Mouse (Mus musculus) left cerebral cortex, postnatal 36 days (tissue): ENCODE data around the gene Smap2. TPM values are rescaled to one million over a fixed set of nuclear protein-coding genes. Genes with fewer than 3 reads are reported as not detected.

Experiments used
- DNase-seq, 2 experiments: peaks; one replicate each; pipeline ENCODE4 v3.0.0; 2021 to 2022; ENCODE audit warnings: low spot score in 2 of 2, mixed read lengths in 1 of 2
- intact Hi-C: fragments of 180-260 bp; cut with DNase I; formaldehyde crosslinking; loops from one replicate; pipeline ENCODE4 v1.15.1; 2025
- total RNA-seq, 2 experiments: library from RNA; stranded (reverse); gene quantifications; 2 replicates each; pipeline ENCODE4 v1.2.3; 2021

Smap2 gene
- total RNA-seq, 2 experiments from 2014 or later: 185 to 195 TPM

DNA sequence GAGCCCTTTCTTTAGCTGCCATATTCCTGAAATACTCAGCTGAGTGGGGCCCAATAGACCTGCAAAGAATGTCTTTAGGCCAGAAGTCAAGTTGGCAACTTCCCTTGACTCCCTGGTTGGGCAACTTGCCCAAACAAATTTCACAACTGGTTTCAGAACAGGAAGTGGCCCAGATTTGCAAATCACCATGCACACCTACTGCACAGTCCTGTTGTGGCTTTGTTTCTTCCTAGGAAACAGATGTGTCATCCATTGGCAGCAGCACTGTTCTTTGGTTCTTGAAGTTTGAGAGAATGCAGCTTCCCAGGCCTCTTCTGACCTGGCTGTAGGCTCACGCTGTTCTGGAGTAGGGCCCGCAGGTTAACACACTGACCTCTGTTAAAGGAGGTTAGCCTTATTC lies 6.9 kb upstream of the Smap2 start:
- intact Hi-C loops: no loop called here

DNA sequence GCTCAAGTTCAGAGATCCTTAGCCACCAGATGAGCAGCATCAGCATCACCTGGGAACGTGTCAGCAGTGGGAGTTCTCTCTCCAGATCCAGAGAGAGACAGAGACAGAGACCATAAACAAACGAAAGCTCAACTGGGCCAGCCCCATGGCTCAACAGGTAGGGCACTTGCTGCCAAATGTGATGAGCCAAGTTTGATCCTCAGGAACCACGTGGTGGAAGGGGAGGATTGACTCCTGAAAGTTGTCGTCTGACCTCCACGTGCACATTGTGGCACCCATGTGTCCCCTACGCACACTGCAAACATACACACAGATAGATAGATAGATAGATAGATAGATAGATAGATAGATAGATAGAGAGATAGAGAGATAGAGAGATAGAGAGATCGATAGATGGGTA lies 6.4 kb upstream of the Smap2 start:
- DNase-seq: no peak
- intact Hi-C loops: no loop called here

More for the DNA sequence above, 6.9 kb upstream of the Smap2 start:
- DNase-seq: no peak

DNA sequence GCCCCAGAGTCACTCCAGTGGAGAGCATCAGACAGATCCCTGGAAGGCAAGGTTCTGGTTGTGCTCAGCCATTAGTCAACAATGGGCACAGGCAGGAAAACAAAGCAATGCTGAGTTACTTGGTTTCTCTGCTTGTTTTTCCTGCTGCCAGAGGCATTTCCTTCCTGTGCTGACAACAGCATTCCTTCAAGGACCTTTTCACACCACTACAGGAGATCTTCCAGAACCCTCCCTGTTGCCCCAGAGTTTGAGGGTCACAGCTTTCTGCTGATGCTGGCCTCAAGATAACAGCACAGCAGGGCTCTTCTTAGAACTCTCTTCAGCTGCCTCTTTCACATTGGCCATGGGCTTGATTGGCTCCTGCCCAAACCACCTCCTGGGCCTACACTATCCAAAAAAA lies 4.9 kb upstream of the Smap2 start:
- intact Hi-C loops: no loop called here
- DNase-seq: no peak

DNA sequence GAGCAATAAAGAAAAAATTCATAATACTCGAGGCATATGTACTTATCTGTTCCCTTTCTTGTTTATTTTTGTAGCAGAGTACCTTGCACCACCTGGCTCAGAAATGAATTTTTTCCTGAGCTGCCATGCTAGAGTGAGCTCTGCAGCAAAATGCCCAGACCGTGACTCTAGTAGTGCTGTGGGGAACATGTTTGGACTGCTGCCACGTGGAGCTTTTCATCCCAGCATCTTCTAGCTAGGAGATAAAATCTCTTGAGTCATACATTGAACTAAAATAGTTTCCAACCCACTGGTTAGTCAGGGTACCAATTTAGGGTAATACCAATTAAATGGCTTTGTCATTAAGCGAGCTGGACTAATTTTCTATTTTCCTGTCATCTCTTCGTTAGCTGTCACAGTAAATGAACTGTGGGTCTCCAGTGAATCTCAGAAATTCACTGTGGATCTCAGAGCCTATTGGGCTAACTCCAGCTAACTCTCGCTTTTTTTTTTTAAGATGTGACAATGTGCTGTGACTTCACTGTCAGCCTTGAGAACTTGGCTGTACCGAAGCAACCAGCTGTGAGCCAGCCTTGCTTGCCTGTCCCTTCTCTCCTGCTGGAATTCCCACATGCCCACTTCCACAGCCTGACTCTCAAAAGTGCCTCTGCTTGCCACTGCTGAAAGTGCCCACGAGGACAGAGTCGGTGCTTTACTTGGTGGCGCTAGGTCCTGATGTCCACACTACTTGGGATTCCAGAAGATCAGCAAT lies 3.2 kb upstream of the Smap2 start:
- intact Hi-C loops: no loop called here
- peak; percentile 50 to 56 for DNase-seq

DNA sequence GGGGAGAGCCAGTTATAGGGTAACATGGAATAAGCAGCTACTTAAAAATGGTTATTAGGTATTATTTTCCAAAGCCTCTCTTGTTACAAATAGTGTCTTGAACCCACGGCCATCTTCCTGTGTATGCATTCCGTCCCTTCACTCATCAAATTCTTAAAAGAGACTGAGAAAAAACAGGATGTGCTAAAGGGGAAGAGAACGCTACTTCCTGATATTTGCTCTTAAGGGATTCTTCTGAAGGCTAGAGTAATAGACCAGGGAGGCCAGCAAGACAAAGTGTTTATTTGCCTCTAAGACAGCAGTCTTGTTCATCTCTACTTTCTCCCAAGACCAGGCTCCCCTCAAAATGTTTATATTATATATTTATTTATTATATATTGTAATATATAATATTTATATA lies 1.2 kb upstream of the Smap2 start:
- intact Hi-C loops: no loop called here
- DNase-seq: no peak

DNA sequence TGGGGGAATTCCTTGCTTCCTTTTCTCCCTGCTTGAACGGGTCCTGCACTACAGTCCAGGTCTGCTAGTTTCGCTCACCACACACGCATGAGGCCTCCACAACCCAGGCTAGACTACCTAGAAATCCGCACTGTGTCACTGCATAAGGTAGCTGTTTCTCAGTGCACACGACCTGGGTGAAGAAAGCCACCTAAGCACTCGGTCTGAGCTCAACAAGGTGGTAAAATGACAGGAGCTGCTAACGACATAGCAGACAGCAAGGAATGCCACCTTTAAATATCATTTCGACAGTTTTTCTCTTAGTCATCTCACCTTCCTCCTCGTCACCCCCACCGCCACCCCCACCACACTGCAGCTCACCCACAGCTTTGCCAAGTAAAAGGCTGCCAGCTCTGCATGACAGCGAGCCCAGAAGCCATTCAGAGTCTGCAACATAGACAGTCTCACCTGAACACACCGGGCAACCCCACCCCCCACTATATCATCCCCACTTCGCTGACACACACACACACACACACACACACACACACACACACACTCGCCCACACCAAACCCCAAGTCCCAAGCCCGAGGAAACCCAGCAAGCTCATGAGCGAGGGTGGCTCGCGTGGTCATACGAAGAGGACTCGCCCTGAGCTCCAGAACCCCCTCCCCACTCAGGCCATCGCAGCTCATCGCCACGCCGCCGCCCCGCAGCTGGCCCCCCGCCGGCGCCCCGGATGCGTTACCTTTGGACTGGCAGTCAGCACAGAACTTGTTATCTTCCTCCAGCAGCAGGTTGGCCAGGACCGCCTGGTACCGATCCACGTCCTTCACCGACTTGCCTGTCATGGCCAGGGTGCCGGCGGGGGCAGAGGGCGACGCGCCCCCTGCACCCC lies 787 bp downstream of the Smap2 start:
- intact Hi-C loops: loop anchor here (1.0 kb wide), 1 partner anchor 30 kb away; no protein-coding TSS in a partner anchor
- peak; percentile 44 to 52 for DNase-seq

DNA sequence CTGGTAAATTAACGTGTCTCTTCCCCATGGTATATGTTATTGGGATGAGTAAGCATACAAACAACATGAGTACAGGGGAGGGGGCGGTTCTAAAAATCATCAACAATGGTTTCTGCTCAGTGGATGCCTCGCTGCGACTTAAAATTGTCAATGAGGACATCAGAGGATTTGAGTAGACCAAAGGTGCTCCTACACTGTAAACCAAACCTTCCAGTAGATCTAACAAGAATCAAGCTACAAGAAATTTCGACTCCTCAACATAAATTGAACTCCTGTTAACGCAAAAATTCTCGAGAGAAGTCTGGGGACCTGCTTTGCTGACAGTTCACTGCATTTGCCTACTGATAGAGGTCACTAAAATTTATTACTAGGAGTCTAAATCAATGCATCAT lies 1.8 kb downstream of the Smap2 start:
- DNase-seq: no peak
- intact Hi-C loops: no loop called here

DNA sequence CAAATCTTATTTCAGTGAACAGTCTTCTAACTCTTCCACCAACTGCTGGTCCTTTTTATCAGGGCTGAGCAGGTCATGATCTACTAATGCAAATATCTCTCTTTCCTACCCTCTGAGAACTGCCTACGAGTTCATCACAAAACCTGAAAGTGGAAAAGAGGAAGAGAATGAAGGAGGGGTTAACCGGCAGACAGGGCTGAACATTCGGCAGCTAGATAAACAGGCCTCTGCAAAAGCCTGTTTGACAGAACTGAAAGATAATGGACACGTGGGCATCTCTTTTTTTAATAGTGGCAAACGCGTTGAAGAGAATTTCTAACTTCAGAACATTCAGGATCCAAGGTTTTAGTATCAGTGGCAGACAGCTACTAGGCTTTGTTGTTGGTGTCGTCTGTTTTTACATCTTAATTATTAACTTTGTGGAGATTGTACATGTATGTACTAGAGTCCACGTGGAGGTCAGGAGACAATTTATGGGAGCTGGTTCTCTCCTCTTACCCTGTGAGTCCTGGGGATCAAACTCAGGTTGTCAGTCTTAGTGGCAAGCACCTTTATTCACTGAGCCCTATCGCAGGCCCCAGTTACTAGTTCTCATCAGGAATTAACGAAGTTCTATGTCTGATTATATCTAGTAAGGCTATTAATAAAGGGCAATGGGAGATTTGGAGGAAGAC lies 2.3 kb downstream of the Smap2 start:
- no peak for DNase-seq
- intact Hi-C loops: no loop called here

DNA sequence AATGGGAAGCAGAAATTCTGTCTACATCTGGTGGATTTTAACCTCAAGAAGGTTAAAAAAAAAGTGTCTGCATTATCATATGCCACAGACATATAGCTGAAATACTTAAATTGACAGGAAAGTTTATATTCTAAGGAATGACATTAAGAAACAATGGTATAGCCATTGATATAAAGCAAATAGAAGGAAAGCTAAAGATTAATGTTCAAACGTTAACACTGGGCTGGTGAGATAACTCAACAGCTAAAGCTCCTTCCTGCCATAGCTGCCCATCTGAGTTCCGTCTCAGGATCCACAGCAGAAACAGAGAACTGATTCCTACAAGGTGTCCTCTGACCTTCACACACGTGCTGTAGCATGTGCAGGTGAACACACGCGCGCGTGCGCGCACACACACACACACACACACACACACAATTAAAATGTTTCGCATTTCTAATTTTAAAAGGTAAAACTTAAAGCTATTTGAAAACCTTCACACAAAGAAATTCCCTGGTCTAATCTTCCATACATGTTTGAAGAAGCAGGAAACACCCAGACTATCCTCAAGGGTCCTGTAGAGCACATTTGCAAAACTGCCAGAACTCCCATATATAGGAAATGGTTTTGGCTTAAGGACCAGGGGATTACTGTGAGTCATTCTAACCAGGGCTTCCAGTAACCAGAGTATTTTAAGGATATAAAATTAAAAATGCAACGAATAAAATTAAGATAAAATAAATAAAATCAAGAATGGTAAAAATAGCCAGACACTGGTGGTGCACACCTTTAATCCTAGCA lies 6.1 kb downstream of the Smap2 start:
- DNase-seq: no peak
- intact Hi-C loops: no loop called here

DNA sequence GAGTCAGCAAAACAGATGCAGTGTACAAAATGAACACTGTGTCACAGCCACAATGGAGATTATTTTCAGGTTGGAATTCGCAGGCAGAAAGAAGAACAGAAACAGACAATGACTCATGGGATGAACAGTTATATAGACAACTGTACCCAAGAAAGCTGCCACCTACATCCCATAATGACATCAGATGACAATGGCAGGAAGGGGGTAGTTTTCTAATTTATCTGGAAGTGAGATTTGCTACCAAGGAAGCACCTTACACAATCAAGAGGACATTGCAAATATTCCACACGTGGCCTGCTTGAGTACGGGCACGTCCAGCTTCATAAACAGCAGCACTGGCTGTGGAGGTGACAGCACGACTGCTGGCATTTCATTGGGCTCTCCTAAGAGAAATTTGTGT lies 7.9 kb downstream of the Smap2 start:
- intact Hi-C loops: no loop called here
- peak in 1 of 2 experiments; percentile 35 for DNase-seq

DNA sequence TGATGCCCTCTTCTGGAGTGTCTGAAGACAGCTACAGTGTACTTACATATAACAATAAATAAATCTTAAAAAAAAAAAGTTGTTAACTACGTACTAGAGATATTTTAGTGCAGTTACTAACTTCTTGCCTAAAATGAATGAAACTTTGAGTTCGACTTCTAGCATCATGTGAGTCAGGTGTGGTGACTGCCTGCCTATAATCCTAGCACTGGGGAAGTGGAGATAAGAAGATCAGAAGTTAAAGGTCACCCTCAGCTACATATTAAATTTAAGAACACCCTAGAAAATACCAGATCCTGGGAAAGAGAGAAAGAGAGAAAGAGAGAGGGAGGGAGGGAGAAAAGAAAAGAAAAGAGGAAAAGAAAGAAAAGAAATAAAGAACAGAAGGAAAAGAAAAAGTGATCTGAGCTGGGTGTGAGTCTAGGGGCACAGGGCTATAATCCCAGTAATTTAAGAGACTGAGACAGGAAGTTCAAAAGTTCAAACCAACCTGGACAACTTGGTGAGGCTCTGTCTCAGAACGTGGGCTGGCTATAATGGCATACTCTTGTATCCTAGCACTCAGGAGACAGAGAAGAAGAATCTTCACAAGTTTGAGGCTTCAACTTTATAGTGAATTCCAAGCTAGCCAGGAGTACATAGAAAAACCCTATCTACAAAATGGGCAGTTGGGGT lies 8.8 kb downstream of the Smap2 start:
- intact Hi-C loops: no loop called here
- no peak for DNase-seq

DNA sequence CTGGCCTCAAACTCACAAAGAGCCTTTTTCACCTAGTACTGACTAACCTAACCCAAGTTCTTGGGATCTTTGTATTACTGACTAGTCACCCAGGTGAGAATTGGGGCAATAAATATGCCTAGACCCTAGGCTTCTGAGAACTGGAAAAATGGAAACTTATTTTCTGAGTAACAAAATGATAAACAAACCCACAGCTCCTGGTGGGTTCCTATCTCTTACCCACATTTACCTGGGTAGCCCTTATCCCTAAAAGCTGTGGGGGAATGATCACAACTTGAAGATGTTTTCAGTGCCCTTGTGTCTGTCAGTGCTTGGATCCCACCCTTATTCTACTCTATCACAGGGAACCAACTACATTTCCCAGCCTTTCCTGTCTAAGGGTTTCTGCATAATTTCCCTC lies 10.0 kb downstream of the Smap2 start:
- intact Hi-C loops: no loop called here
- DNase-seq: no peak

DNA sequence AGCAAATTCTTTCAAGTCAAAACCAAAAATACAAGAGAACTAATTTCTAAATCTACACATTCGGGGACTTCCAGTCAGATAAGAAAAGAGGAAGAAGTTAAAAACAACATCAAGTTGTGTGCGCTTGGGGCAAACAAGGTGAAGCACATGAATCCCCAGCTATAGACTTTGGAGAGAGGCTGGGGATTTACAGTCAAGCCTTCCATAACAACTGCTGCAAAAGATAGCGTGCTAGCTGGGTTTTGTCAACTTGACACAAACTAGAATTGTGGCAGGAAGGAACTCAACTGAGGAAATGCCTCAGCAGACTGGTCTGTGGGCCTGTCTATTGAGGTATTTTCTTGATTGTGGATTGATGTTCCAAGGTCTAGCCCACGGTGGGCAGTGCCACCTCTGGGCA lies 12.4 kb downstream of the Smap2 start:
- intact Hi-C loops: no loop called here
- DNase-seq: no peak

DNA sequence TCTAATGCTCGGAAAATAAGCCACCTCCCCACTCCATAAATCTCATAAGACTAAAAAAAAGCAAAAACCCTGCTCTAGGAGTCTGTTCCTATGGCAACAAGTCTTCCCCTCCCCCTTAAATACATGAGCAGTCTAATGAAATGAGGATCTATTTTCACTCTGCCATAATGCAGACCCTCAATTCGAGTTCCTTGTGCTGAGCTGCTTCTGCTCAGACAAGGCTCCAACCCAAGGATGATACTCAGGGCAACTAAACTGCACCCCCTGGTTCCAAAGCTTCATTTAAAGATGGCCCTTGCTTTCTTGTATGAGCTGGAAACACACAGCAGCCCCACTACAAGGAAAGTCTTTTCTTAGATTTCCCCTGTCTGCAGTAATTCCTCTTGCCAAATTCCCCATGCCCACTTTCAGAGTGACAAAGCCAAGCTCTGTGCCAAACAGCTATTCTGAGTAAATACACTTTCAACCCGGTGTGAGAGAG lies 13.4 kb downstream of the Smap2 start:
- DNase-seq: no peak
- intact Hi-C loops: no loop called here

DNA sequence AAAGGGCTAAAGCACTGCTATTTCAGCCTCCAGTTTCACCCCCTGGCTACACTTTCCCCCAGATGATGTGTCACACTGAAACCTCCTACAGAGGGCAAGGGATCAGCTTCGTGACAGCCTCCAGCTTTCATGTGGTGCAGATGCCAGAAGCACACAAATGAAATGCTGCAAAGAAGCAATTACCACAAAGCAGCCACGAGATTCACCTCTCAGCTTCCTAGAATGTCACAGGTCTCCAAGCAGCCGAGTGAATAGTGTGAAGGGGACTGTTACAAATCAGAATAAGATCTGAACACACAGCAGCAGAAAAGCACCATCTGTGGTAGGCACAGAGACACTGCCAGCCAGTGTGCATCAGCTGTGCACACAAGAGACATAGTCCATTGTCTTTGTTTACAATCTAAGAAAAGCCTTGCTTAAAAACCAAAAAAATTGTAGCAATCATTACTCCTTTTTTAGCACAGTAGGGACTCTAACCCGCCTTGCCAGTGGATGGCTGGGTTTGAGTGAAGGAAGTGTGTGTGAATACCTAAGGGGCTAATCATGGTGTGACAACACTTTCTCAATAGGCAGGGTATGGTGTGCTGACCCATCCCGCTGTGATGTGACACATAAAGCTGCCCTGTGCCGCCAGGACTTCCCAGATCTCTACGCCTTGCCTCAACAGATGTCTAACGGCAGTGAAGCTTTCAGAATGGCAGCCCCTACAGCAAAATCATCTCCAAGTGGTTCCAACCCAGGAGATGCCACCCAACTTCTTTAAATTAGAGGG lies 14.5 kb downstream of the Smap2 start:
- no peak for DNase-seq
- intact Hi-C loops: no loop called here

DNA sequence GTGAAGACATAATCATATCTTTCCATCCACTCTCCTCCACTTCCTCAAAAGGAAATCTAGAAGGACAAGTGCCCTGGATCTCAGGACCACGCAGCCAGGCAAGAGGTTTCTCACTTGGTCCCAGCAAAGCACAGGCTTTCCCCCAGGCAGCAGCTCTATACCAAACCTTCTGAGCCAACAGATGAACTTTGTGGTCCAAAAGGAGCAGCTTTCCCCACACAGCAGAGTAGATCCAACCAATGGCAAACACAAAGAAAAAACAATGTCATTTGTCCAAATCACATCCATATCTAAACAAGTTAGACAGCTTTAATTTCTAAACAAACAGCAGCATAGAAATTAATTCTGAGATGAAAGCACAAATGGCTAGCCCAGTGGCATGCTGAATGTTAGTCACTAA lies 15.4 kb downstream of the Smap2 start:
- intact Hi-C loops: no loop called here
- no peak for DNase-seq

DNA sequence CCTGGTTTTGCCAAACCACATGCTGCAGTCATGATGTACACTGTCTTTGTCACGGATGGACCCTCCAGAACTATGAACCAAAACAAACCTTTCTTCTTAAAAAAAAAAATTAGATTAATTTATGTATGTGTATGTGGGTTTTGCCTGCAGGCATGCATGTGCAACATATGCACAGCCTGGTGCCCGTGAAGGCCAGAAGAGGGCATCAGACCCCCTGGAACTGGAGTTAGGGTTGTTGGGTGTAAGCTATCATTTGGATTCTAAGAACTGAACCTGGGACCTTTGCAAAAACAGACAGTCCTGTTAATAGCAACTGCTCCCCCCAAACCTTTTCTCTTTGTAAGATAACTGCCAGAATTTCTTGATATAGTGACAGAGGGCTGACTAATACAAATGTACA lies 16.0 kb downstream of the Smap2 start:
- DNase-seq: no peak
- intact Hi-C loops: no loop called here

DNA sequence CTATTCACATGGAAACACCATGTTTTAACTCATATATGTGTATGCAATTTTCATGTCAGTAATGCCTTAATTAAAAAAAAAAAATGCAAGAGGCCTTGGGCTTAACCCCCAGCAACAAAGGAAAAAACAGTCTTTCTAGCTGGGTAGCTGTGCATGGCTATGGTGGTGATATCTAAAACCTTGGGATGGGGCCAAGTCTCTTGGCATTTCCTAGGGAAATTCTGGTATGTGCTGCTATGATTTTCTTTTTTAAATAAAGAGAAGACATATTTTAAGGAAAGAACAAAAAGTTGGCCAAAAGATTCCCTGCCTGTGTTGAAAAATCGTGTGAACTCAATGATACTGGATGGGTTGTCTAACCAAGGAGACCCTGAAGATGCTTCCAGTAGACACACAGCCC lies 21.1 kb downstream of the Smap2 start:
- no peak for DNase-seq
- intact Hi-C loops: no loop called here
